Mouse (Mus musculus): Measurements from ENCODE around the gene Stat3. TPM values are rescaled to one million over a fixed set of nuclear protein-coding genes. Genes with fewer than 3 reads are reported as not detected.

Stat3 gene
- polyA plus RNA-seq, 1 experiment from 2014 or later = 25.6 TPM

- DNase-seq (ENCODE audit: low spot score) = no peak
- no peaks in the 10 kb centered on the region for H3K27me3 ChIP-seq (ENCODE audit: control insufficient read depth, insufficient read depth, low read length)
- 89% methylated on average over 4 of the region's 4 CpGs for WGBS
- H3K4me2 ChIP-seq (replicated peaks; ENCODE audit: low read depth, low read length) = no peak overlapping the region
- no peak for ATAC-seq (ENCODE audit: low FRiP score)
- H3K9me3 ChIP-seq (ENCODE audit: control insufficient read depth, low read length) = no peaks in the 10 kb centered on the region
- no peaks in the 10 kb centered on the region for H3K4me1 ChIP-seq (replicated peaks; ENCODE audit: control insufficient read depth, insufficient read depth, low read length)
- H3K4me3 ChIP-seq (ENCODE audit: low read depth, low read length) = no peak overlapping the region
- no peak overlapping the region for H3K9ac ChIP-seq (ENCODE audit: low read depth, low read length)
- no peaks in the 10 kb centered on the region for H3K36me3 ChIP-seq (ENCODE audit: control insufficient read depth, insufficient read depth, low read length)
- no peak overlapping the region for H3K27ac ChIP-seq (ENCODE audit: low read depth, low read length)
Measured at GRCm38 (mm10) chr11:100920887-100921624, 18.3 kb downstream of the Stat3 start.

GRCm38 (mm10) chr11:100918007-100918406 lies 21.3 kb downstream of the Stat3 start:
- Histone ChIP-seq H3K27ac (ENCODE audit: low read depth, low read length) (no peak overlapping the region), H3K4me3 (ENCODE audit: low read depth, low read length) (no peak overlapping the region), H3K4me2 (replicated peaks; ENCODE audit: low read depth, low read length) (no peak overlapping the region), H3K4me1 (replicated peaks; ENCODE audit: control insufficient read depth, insufficient read depth, low read length) (no peaks in the 10 kb centered on the region), H3K9ac (ENCODE audit: low read depth, low read length) (no peak overlapping the region), H3K36me3 (ENCODE audit: control insufficient read depth, insufficient read depth, low read length) (no peaks in the 10 kb centered on the region), H3K27me3 (ENCODE audit: control insufficient read depth, insufficient read depth, low read length) (no peaks in the 10 kb centered on the region), H3K9me3 (ENCODE audit: control insufficient read depth, low read length) (no peaks in the 10 kb centered on the region)
- WGBS = 86% methylated on average over 5 of the region's 5 CpGs
- ATAC-seq (ENCODE audit: low FRiP score) (no peak), DNase-seq (ENCODE audit: low spot score) (no peak)

- DNase-seq (ENCODE audit: low spot score) = no peak
- no peak overlapping the region for H3K4me3 ChIP-seq (ENCODE audit: low read depth, low read length)
- no peak overlapping the region for H3K9ac ChIP-seq (ENCODE audit: low read depth, low read length)
- no peak for ATAC-seq (ENCODE audit: low FRiP score)
- H3K36me3 ChIP-seq (ENCODE audit: control insufficient read depth, insufficient read depth, low read length) = no peaks in the 10 kb centered on the region
- 94% methylated on average over 4 of the region's 4 CpGs for WGBS
- no peaks in the 10 kb centered on the region for H3K4me1 ChIP-seq (replicated peaks; ENCODE audit: control insufficient read depth, insufficient read depth, low read length)
- no peaks in the 10 kb centered on the region for H3K27me3 ChIP-seq (ENCODE audit: control insufficient read depth, insufficient read depth, low read length)
- no peaks in the 10 kb centered on the region for H3K9me3 ChIP-seq (ENCODE audit: control insufficient read depth, low read length)
- no peak overlapping the region for H3K4me2 ChIP-seq (replicated peaks; ENCODE audit: low read depth, low read length)
- H3K27ac ChIP-seq (ENCODE audit: low read depth, low read length) = no peak overlapping the region
Measured at GRCm38 (mm10) chr11:100916432-100916971, 22.8 kb downstream of the Stat3 start.

- Histone ChIP-seq H3K27me3 (ENCODE audit: control insufficient read depth, insufficient read depth, low read length) (no peaks in the 10 kb centered on the region), H3K27ac (ENCODE audit: low read depth, low read length) (no peak overlapping the region), H3K4me3 (ENCODE audit: low read depth, low read length) (no peak overlapping the region), H3K9me3 (ENCODE audit: control insufficient read depth, low read length) (no peaks in the 10 kb centered on the region), H3K4me1 (replicated peaks; ENCODE audit: control insufficient read depth, insufficient read depth, low read length) (no peaks in the 10 kb centered on the region), H3K9ac (ENCODE audit: low read depth, low read length) (no peak overlapping the region), H3K36me3 (ENCODE audit: control insufficient read depth, insufficient read depth, low read length) (no peaks in the 10 kb centered on the region), H3K4me2 (replicated peaks; ENCODE audit: low read depth, low read length) (no peak overlapping the region)
- DNase-seq (ENCODE audit: low spot score) = no peak
- WGBS = 98% methylated on average over 3 of the region's 3 CpGs
- ATAC-seq (ENCODE audit: low FRiP score) = no peak
Measured at GRCm38 (mm10) chr11:100915063-100915462, 24.3 kb downstream of the Stat3 start.

GRCm38 (mm10) chr11:100914415-100914814 lies 24.9 kb downstream of the Stat3 start:
- H3K27ac ChIP-seq (ENCODE audit: low read depth, low read length) = no peak overlapping the region
- ATAC-seq (ENCODE audit: low FRiP score) (no peak), DNase-seq (ENCODE audit: low spot score) (no peak)
- WGBS = 89% methylated on average over 5 of the region's 5 CpGs
- no peak overlapping the region for H3K9ac ChIP-seq (ENCODE audit: low read depth, low read length)
- H3K4me2 ChIP-seq (replicated peaks; ENCODE audit: low read depth, low read length) = no peak overlapping the region
- no peaks in the 10 kb centered on the region for H3K4me1 ChIP-seq (replicated peaks; ENCODE audit: control insufficient read depth, insufficient read depth, low read length)
- H3K27me3 ChIP-seq (ENCODE audit: control insufficient read depth, insufficient read depth, low read length) = no peaks in the 10 kb centered on the region
- no peak overlapping the region for H3K4me3 ChIP-seq (ENCODE audit: low read depth, low read length)
- H3K9me3 ChIP-seq (ENCODE audit: control insufficient read depth, low read length) = no peaks in the 10 kb centered on the region
- H3K36me3 ChIP-seq (ENCODE audit: control insufficient read depth, insufficient read depth, low read length) = no peaks in the 10 kb centered on the region

- DNase-seq (ENCODE audit: low spot score) (no peak), ATAC-seq (ENCODE audit: low FRiP score) (no peak)
- H3K4me1 ChIP-seq (replicated peaks; ENCODE audit: control insufficient read depth, insufficient read depth, low read length) = no peaks in the 10 kb centered on the region
- H3K4me3 ChIP-seq (ENCODE audit: low read depth, low read length) = no peak overlapping the region
- H3K36me3 ChIP-seq (ENCODE audit: control insufficient read depth, insufficient read depth, low read length) = no peaks in the 10 kb centered on the region
- no peaks in the 10 kb centered on the region for H3K27me3 ChIP-seq (ENCODE audit: control insufficient read depth, insufficient read depth, low read length)
- H3K27ac ChIP-seq (ENCODE audit: low read depth, low read length) = no peak overlapping the region
- no peak overlapping the region for H3K4me2 ChIP-seq (replicated peaks; ENCODE audit: low read depth, low read length)
- WGBS = 94% methylated on average over 17 of the region's 17 CpGs
- no peak overlapping the region for H3K9ac ChIP-seq (ENCODE audit: low read depth, low read length)
- no peaks in the 10 kb centered on the region for H3K9me3 ChIP-seq (ENCODE audit: control insufficient read depth, low read length)
Measured at GRCm38 (mm10) chr11:100912401-100913155, 26.8 kb downstream of the Stat3 start.

GRCm38 (mm10) chr11:100908567-100908966 lies 30.8 kb downstream of the Stat3 start:
- ATAC-seq (ENCODE audit: low FRiP score) (no peak), DNase-seq (ENCODE audit: low spot score) (no peak)
- Histone ChIP-seq H3K27ac (ENCODE audit: low read depth, low read length) (no peak overlapping the region), H3K27me3 (ENCODE audit: control insufficient read depth, insufficient read depth, low read length) (no peaks in the 10 kb centered on the region), H3K9ac (ENCODE audit: low read depth, low read length) (no peak overlapping the region), H3K36me3 (ENCODE audit: control insufficient read depth, insufficient read depth, low read length) (no peaks in the 10 kb centered on the region), H3K4me2 (replicated peaks; ENCODE audit: low read depth, low read length) (no peak overlapping the region), H3K9me3 (ENCODE audit: control insufficient read depth, low read length) (no peaks in the 10 kb centered on the region), H3K4me3 (ENCODE audit: low read depth, low read length) (no peak overlapping the region), H3K4me1 (replicated peaks; ENCODE audit: control insufficient read depth, insufficient read depth, low read length) (no peaks in the 10 kb centered on the region)
- WGBS = 89% methylated on average over 9 of the region's 9 CpGs

- Histone ChIP-seq H3K9ac (ENCODE audit: low read depth, low read length) (no peak overlapping the region), H3K4me3 (ENCODE audit: low read depth, low read length) (no peak overlapping the region), H3K4me1 (replicated peaks; ENCODE audit: control insufficient read depth, insufficient read depth, low read length) (no peaks in the 10 kb centered on the region), H3K27ac (ENCODE audit: low read depth, low read length) (no peak overlapping the region), H3K4me2 (replicated peaks; ENCODE audit: low read depth, low read length) (no peak overlapping the region), H3K9me3 (ENCODE audit: control insufficient read depth, low read length) (no peaks in the 10 kb centered on the region), H3K27me3 (ENCODE audit: control insufficient read depth, insufficient read depth, low read length) (no peaks in the 10 kb centered on the region), H3K36me3 (ENCODE audit: control insufficient read depth, insufficient read depth, low read length) (0 out of 2 replicates have a peak, but pooled peaks cover 2% of the 10 kb centered on the region)
- ATAC-seq (ENCODE audit: low FRiP score) (no peak), DNase-seq (ENCODE audit: low spot score) (no peak)
- 72% methylated on average over 2 of the region's 2 CpGs for WGBS
Measured at GRCm38 (mm10) chr11:100908112-100908511, 31.2 kb downstream of the Stat3 start.

All from hindbrain, embryonic 11.5 days (tissue).